Mouse (Mus musculus) adrenal gland, postnatal 4 days (tissue): ENCODE measurements around the gene Ttc39b. TPM values are rescaled to one million over a fixed set of nuclear protein-coding genes. Genes with fewer than 3 reads are reported as not detected.

Source experiments
- DNase-seq, 2 experiments: peaks; one replicate each; pipeline ENCODE4 v3.0.0; 2021 to 2022; ENCODE audit warnings: low spot score in 2 of 2, mixed read lengths in 2 of 2
- total RNA-seq, 2 experiments: library from RNA; stranded (reverse); gene quantifications; 2 replicates each; pipeline ENCODE4 v1.2.3; 2021

Gene Ttc39b
- total RNA-seq, 2 experiments from 2014 or later = 16.7 to 22.3 TPM

DNA sequence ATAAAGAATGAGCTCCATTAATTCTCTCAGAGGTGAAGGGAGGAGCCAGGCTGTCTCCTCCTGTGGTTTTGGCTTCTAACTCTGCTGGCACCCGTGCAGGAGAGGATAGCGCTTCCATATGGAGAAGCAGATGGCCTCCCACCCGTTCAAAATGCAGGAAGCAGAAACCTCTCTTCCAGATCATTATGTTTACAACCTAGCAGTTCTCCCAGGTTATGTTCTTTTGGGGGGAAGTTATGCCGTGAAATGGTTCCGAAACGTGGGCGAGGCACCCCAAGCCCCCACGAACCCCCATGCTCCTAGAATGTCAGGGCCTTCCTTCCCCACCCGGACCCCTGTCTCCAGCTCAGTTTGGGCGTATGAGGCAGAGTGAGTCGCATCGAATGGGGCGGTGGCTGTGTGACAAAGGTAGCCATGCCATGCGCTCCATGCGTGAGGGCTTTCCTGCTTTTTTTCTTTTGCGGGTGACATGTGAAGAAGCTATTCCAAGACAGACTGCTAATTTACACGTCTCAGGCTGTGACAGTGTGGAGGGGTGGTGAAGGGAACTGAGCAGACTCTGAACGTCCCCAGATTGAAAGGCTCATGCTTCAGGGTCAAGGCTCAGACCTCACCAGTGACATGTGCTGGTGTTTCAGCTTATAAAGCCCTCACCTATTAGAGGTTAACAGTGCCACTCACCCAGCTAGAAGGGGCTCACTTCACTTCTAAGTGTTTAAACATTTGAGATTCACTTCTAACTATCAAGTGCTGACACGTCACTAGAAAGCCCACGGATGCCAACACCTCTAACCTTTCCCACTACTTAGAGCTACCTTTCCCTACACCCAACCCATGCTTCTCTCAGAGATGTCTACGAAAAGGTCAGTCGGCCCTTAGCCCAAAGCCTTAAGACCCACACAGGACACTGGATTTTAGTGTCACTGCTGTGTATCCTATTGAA lies 90.6 kb downstream of the Ttc39b start:
- no peak for DNase-seq

DNA sequence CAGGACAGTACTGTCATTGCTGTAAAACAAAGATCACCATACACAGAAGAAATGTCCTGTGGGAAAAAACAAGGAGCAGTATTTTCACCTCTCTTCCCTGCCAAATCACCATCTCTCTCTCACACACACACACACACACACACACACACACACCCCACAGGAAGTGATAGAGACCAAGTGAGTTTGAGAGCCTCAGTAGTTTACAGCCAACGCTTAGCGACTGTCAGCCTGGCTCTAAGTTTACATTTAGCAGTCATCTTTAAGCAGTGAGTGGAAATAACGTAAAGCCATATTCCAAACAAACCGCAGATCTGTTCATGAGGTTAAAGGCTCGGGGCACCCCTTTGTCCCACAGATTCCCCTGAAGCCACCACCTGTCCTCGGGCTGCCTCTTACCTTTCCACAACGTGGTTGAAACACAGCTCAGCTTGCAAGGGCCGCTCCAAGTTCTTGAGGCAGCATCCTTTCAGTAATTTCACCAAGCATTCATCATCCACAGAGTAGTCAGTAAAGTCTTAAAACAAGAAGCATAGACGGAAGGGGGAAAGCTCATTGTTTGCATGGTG lies 91.7 kb downstream of the Ttc39b start:
- no peak for DNase-seq

DNA sequence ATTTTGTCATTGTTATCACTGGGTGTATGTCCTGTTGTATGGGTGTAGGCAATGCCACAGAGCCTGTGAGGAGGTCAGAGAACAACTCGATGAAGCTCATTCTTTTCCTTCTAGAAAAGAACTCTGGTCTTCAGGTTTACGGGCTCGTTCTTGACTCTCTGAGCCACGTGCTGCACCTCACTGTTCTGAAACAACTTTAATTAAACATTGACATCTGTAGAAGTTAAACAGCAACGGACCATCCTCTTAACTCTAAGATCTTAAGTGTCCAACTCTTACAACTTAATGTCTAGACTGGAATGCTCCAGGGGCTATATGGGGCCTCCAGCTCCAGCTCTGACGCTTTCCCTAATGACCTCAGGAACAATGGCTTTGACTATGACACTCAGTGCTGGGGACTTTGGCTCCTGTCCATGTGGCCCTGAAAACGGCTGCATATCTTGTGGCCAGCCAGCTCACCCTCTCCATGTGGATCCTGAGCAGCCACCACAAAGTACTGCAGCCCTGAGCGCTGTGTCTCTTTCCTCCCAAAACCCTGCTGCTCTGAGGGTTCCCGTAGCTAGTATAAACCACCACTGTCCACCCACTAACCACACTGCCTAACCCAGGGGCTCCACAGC lies 95.3 kb downstream of the Ttc39b start:
- no peak for DNase-seq

DNA sequence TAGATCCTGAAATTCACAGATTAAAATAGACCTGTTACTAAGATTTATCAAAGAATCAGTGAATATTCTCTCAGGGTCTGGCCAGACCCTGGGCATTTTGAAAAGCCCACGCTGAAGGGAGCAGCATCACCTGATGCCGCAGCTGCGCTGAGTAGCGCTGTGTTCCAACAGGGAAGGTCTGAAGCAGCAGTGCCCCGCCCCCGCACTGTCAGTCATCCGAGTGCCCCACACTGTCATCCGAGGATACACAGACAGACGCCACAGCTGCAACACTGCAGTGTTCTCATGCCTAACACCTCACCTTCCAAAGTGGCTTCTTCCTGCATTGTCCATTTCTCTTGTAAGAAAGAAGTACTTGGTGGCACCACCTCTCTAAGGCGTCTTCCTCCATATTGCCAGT lies 96.0 kb downstream of the Ttc39b start:
- DNase-seq = no peak

DNA sequence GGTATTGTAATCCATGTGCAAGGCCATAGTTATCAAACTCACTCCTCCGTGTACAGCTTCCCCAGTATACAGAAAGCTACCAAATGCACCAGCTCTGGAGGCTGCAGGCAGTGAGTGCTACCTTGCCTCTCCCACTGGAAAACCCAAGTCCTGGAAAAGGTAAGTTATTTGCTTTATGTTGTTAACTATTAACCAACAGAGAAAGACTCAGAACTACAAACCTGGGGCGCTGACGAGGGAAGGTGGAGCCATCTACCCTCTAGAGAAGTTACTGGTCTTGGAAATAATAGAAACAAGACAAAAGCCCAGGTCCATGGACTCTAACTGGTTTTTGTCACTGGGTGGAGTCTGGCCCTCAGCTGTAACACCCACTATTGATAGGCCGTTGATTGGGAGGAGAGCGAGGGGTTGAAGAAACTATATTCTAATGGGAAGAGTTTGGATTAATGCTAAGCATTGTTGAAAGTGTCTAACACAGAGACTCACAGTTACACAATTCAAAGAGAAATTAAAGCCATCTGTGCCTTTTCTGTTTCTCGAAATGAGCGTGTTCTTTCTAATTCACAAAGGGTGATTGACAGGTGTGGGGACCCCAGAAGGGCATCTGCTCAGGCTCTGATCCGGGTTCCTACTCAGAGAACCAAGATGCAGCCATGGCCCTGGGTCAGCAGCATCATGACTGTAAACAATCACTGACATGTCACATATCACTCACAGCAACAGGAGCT lies 98.3 kb downstream of the Ttc39b start:
- no peak for DNase-seq

DNA sequence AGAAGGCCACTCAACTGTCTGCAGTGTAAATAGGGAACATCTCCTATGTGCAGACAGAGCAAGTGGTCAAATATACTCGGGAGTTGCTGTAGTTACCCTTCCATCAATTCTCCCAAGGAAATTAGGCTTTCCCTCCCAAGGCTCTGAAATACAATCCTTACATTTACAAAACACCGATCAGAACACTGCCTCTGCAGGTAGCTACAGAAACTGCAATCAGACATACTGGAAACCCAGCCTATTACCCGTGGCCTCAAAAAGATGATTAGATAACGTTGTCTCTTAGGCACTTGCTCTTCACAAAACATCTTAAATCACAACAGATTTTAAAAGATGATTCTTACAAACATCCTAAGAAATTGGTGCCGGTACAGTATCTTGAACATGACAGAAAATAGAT lies 99.8 kb downstream of the Ttc39b start:
- no peak for DNase-seq

DNA sequence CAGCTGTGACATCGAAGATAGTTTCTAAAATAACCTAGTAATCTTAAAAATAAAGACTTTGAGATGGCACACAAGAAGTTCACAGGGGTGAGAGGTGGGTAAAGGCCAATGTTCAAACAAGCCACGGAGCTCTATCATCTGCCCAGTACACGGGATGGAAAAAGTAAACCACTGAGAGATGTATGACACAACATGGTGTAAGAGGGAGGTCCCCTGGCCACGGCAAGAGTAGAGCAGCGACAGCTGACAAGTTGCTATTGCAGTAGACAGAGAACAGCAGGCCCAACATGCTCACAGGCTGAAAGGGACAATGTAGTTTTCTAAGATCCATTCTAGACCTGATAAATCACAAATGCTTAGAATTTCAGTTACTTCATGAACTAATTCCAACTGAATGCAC lies 100.9 kb downstream of the Ttc39b start:
- DNase-seq = no peak

DNA sequence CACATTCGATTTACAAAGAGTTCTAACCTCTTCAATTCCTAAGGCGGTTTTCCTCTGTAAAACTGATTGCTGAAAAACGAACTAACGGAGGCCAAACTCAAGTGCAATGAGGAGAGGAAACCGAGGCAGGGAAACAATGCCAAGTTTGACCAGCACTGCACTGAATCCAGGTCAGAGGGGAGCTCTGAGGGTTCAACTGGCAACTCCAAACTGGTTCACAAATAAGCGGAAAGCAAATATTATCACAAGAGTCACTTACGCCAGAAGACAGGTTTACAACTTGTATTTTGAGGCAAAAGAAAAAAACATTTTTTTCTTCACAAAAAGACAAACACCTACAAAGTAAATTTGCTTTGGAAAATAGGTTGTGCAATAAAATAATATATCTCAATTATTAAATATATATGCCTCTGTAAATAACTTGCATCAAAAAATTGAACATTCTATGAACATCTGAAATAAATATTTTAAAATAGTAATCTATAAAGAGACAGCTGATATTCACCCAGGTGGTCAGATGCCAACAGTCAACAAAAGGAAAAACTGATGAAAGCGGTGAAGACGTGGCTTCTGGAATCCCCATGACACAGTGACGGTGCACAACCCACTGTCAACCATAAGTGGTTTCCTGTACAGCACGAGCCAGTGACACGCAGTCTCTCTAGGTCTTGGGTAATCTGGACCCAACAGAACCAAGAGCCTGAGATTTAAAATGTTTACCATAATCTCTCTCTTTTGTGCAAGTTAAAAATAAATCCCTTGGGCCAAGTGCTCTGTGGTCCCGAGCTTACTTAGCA lies 103.1 kb downstream of the Ttc39b start:
- no peak for DNase-seq

DNA sequence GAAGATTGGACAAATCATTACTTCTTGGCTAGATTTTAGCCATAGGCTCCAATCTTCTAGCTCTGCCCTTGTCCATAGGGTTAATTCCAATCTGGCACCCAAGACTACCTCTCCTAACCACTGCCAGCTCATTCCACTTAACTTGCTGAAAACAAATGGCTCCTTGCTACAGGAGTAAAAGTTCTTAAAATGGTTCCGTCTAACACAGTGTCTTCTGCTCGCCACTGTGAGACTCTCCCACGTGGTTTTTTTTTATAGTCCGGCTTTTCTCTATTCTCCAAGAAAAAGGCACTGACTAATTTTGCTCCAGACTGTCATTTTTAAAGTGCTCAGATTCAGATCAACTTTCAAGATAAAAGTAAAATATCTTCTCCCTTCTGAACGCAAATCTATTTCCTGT lies 104.8 kb downstream of the Ttc39b start:
- DNase-seq = no peak

DNA sequence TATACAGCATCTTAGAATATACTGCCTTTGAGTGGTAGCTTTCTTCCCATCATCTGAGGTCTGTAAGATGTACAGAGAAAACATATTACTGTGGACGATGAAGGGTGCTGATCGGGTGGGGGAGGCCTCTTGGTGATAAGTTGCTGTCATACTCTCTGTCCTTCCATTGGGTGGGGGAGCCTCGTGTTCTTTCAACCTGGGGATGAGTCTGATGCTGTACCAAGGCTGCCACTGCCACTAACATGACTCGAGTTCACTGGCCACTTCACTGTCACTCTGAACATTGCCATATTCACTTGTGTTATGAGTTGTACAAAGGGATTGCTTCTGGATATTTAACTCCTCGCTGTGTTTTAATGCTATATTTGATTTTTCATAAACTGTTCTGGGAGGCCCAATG lies 106.9 kb downstream of the Ttc39b start:
- DNase-seq = no peak

DNA sequence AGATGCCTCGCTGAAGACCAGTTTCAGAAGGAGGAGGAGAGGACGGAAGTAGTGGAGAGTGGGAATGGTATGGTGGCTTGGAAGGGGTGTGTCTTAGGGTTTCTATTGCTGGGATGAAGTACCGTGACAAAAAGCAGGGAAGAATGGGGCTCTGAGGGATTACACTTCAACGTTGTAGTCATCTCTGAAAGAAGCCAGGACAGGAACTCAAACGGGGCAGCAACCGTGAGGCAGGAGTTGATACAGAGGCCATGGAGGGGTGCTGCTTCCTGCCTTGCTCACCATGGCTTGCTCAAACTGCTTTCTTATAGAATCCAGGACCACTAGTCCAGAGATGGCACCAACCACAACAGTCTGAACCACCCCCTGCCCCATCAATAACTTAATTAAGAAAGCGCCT lies 107.7 kb downstream of the Ttc39b start:
- DNase-seq = no peak

DNA sequence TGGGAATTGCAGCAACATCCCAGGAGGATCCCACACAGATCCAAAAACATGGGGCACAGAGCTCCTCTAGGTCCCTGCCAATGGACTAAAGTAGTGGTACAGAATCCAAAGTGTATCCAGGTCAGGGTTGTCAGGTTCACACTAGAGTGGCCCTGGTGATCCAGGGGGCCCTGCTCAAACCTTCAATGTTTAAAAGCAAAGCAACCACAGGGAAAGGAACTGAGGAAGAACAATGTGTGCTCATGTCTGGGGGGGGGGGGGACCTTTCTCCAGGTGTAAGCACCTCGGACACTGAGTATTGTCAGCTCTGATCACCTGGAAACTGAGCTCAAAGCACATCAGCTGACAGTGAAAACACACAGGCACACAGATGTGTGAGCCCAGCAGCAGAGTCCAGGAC lies 108.3 kb downstream of the Ttc39b start:
- DNase-seq = no peak

DNA sequence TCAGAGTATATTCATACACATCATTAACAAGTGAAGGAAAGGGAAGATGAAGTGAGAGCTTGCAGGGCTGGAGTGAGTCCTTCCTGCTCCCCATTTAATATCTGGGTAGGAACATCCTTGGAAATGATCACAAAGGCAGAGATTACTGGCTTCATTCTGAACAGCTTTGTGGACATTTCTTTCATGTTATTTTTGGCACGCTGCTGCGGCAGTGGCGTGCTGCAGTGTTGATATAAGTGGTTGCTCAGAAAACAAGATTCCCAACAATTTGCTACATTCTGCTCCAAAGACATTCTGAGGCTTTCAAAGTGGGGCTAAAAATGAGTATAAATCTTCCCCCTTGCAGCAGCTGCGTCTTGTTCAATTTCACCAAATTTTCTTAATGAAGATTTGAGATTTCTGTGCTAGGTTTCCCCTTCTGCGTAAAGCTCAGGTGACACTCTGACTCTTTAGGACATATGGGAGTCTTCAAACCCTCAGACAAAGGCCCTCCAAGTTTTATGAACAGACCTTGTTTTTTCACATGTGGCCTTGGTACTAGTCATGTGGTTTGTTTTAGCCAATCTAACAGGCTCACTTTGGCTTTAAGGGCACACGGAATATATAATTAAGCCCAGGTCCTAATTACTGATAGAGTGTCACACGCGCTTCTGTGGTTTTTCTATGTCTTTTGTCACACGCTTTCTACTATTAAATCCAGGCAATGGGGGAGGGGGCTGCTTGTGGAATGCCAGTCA lies 109.1 kb downstream of the Ttc39b start:
- no peak for DNase-seq

DNA sequence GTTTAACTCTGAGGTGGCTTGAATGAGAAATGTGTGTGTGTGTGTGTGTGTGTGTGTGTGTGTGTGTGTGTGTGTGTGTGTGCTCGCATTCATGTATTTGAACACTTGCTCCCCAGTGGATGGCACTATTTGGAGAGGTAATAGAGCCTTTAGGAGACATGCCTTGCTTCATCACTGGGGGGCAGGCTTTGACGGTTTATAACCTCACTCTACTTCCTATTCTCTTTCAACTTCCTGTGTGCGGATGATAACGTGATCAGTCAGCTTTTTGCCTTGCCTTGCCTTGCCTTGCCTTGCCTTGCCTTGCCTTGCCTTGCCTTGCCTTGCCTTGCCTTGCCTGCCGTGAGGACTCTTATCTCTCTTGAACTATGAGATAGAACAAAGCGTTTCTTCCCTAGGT lies 110.3 kb downstream of the Ttc39b start:
- DNase-seq = no peak

DNA sequence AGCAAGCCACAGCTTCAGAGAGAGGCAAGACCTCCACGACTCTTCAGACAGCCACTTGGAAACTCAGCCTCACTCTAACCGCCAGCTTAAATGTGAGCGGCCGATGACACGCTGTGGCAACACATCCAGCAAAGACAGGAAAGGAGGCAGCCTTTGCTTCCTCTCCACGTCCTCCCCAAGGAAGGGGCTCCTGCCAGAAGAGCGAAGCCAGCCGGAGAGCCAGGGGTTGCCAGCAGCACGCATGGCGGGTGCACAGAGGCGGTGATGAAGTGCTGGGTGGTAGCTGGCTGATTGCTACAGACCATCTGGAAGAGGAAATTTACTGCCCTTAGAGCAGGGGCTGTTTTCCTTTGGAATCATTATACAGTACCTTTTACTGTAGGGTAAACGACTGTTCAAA lies 112.3 kb downstream of the Ttc39b start:
- no peak for DNase-seq

DNA sequence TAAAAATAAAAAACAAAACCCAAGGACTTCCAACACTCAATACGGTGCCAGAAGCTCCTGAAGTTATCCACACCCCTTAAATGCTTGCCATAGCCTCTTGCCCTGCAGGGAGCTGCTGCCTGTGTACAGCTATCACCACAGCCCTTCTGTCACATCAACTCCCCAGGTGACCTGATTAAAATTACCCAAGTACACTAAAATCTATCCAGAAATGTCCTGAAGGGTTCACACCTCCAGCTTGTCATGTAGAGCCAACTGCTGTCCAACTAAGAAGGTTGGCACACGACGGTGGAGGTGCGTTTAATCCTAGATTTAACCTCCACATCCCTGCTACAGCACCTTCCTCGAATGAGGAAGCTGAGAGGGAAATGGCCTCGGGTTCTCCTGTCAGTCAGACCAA lies 113.6 kb downstream of the Ttc39b start:
- DNase-seq = no peak

DNA sequence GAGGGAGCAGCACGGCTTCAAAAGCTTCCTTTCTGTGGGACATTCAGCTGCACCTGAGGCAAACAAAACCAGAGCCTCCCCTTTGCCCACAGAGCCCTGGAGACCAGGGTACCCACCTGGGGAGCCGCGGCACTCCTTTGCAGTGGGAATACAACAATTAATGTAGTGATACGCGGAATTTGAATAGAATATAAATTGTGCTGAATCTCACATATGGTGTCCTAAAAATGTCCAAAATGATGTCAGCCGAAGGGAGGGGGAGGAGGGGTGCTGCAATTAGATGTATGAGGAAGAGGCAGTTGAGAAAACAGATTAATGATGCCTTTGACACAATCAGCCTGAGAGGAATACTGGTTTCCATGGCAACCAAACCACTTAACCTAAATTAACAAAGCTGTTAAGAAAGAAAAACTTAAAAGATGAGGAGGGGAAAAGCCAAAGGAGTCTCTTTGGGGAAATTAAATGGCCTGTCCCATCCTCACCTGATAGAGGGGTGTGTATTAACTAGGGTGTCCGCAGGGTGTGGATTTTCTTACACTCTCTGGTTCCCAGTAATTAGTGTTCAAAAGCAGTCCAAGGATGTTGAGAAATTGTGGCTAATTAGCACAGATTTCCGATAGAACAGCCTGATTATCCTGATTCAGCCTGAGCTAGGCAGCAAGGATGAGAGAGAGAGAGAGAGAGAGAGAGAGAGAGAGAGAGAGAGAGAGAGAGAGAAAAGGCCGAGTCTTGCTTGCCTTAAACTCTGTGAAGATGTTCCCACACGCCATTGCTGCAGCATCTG lies 117.1 kb downstream of the Ttc39b start:
- no peak for DNase-seq

DNA sequence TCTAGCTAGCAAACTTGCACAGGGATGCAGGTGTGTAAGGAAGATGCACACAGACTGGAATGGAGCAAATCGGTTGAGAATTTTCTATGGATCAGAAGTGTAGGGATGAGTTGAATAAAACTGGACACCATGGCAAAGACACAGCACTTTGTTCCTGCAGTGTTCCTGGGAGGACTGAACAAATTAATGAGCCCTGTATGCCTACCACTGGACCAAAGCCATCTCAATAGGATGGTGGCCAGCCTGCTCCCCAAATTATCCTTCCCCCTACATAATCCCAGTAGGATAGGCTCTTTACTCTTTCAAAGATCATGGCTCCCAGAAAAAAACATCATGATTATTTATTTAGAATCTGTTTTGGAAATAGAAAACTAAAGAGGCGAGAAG lies 117.6 kb downstream of the Ttc39b start:
- DNase-seq = no peak

DNA sequence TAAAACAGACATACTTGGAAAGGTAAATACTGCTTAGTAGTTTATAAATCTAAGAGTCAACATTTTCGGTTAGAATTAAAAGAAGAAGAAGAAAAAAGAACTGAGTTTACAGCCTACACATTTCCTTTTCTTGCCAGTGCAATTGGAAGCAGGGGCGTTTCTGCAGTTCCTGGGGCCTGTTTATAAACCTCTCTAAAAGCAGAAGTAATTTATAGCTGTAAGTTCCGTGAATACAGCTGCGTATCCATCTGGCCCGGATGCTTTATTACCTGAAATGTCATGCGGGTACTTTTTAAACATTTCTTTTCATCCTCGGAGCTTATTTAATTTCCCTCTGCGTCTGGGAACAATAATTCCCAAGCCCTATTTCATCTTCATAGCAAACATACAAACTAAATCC lies 124.7 kb downstream of the Ttc39b start:
- DNase-seq = no peak
